Mouse (Mus musculus): ENCODE measurements around the gene Slc6a5.

Slc6a5 gene

GRCm38 (mm10) chr7:49975441-49976121 is 65.6 kb downstream of the Slc6a5 start:
- no peak for DNase-seq (ENCODE audit: extremely low read depth, low read depth, low spot score)

- DNase-seq (ENCODE audit: extremely low read depth, low read depth, low spot score) = no peak
These were observed 71.7 kb downstream of the Slc6a5 start for GRCm38 (mm10) chr7:49981511-49982227.

GRCm38 (mm10) chr7:49984698-49985097 is 74.8 kb downstream of the Slc6a5 start:
- DNase-seq (ENCODE audit: extremely low read depth, low read depth, low spot score) = no peak

- no peak for DNase-seq (ENCODE audit: extremely low read depth, low read depth, low spot score)
These were observed 76.0 kb downstream of the Slc6a5 start for GRCm38 (mm10) chr7:49985947-49986346.

GRCm38 (mm10) chr7:49999321-49999720 is 89.4 kb downstream of the Slc6a5 start:
- no peak for DNase-seq (ENCODE audit: extremely low read depth, low read depth, low spot score)

GRCm38 (mm10) chr7:50005268-50005667 is 95.3 kb downstream of the Slc6a5 start:
- DNase-seq (ENCODE audit: extremely low read depth, low read depth, low spot score) = no peak

Measured in fat pad, adult 2 months (tissue).